Mouse (Mus musculus) lung, postnatal 4 days (tissue): Measurements from ENCODE around the gene Pym1.

Source experiments
- DNase-seq, 2 experiments: peaks; one replicate each; pipeline ENCODE4 v3.0.0; 2021

Gene Pym1

GRCm38 (mm10) chr10:128806086-128806485 is 58.4 kb downstream of the Pym1 start:
- DNase-seq: no peak

GRCm38 (mm10) chr10:128807018-128807417 is 59.3 kb downstream of the Pym1 start:
- no peak for DNase-seq
